Mouse (Mus musculus) CH12.LX (cell line): ENCODE data around the gene Mlph.

Source experiments
- CTCF ChIP-seq, 2 experiments: IDR thresholded peaks in 1 of 2; conservative IDR thresholded peaks in 1 of 2; 2 replicates each; pipeline ENCODE4 v1.5.1; 2011 to 2012; ENCODE audit warnings: low read depth in 2 of 2, low read length in 2 of 2, improper control_type of control experiment in 1 of 2, inconsistent platforms in 1 of 2, mild to moderate bottlenecking in 1 of 2, moderate library complexity in 1 of 2
- EP300 ChIP-seq: IDR thresholded peaks from 2 replicates; pipeline ENCODE4 v1.6.1; 2011; ENCODE audit warnings: low read length, improper control_type of control experiment
- KAT2A ChIP-seq: IDR thresholded peaks from 2 replicates; pipeline ENCODE4 v1.6.1; 2012; ENCODE audit warnings: low read length, improper control_type of control experiment, inconsistent platforms; ENCODE audit not compliant: insufficient replicate concordance
- MAFK ChIP-seq: IDR thresholded peaks from 2 replicates; pipeline ENCODE4 v1.6.1; 2011; ENCODE audit warnings: low read length, improper control_type of control experiment; ENCODE audit not compliant: insufficient replicate concordance
- MAX ChIP-seq: IDR thresholded peaks from 2 replicates; pipeline ENCODE4 v1.6.1; 2011; ENCODE audit warnings: low read length, improper control_type of control experiment
- MXI1 ChIP-seq: IDR thresholded peaks from 2 replicates; pipeline ENCODE4 v1.6.1; 2011; ENCODE audit warnings: mild to moderate bottlenecking, low read depth, low read length, improper control_type of control experiment
- PAX5 ChIP-seq: IDR thresholded peaks from 2 replicates; pipeline ENCODE4 v1.6.1; 2012; ENCODE audit warnings: low read length, inconsistent platforms, mixed read lengths
- POLR2A ChIP-seq: IDR thresholded peaks from 2 replicates; pipeline ENCODE4 v1.6.1; 2011; ENCODE audit warnings: low read depth, mild to moderate bottlenecking, improper control_type of control experiment, low read length
- POLR2AphosphoS2 ChIP-seq: IDR thresholded peaks from 2 replicates; pipeline ENCODE4 v1.6.1; 2011; ENCODE audit warnings: low read depth, low read length, improper control_type of control experiment
- RAD21 ChIP-seq: IDR thresholded peaks from 2 replicates; pipeline ENCODE4 v1.6.1; 2011; ENCODE audit warnings: low read depth, mild to moderate bottlenecking, low read length, improper control_type of control experiment, moderate library complexity

DNA sequence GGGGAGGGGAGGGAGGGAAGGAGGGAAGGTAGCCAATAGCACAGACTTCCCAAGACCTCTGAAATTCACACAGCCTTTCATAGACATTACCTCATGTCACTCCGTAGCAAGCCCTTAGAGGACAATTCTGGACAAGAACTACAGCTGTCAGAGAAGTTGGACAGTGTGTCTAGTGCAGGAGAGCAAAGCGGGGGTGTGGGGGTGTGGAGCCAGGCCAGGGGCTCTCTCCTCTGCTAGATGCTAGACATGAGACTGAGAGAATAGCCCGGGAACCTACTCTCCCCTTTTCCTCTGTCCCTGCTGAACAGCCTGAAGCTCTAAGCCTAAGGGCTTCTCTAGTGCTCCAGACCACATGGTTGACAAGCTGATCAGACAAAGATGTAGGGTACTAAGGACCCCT, 19.9 kb upstream of the Mlph start:
- TF ChIP-seq MAFK: no peak
- no peak for TF ChIP-seq CTCF (conservative IDR thresholded peaks at IDR 0.05 in 1 of 2, IDR thresholded peaks at IDR 0.05 in 1 of 2; ENCODE audit: low read depth in 2 of 2, low read length in 2 of 2)
- no peak for TF ChIP-seq KAT2A
- TF ChIP-seq EP300: no peak
- no peak for TF ChIP-seq POLR2A
- no peak for TF ChIP-seq MAX
- TF ChIP-seq MXI1: no peak
- no peak for TF ChIP-seq POLR2AphosphoS2
- TF ChIP-seq RAD21: no peak
- no peak for TF ChIP-seq PAX5
